Mouse (Mus musculus) lung, postnatal 14 days (tissue): ENCODE data around the gene Cmtr1.

Experiments used
- DNase-seq: peaks from one replicate; pipeline ENCODE4 v3.0.0; 2021

The Cmtr1 gene

GRCm38 (mm10) chr17:29737849-29738804, 77.7 kb downstream of the Cmtr1 start:
- DNase-seq, result peak; percentile 57

- no peak for DNase-seq
Measured at GRCm38 (mm10) chr17:29747466-29747865, 87.1 kb downstream of the Cmtr1 start.

DNA sequence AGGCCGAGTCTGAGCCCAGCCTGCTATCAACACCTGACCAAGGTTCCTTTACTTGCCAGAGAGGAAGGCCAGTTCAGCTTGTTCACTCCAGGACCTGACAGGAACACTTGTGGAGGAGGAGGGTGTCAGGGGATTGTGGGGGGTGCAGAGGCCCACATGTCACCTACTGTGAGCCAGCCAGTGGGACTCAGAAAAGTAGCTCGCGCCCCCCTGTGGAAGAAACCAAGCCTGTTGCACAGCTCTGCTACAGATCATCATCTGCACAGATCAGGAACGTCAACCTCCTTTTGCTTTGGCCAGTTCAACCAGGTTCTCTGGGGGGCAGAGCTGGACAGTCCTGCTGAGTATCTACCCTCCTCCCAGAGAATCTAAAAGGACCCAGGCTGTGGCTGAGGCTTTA, 94.1 kb downstream of the Cmtr1 start:
- DNase-seq, result no peak
